Mouse (Mus musculus): ENCODE measurements around the gene Twist2. TPM values are rescaled to one million over a fixed set of nuclear protein-coding genes. Genes with fewer than 3 reads are reported as not detected.

The Twist2 gene
- polyA plus RNA-seq, 2 experiments from 2014 or later = not detected

GRCm38 (mm10) chr1:91875042-91875720, 73.9 kb downstream of the Twist2 start:
- no peak for ATAC-seq

- no peak for ATAC-seq
Observed at GRCm38 (mm10) chr1:91878696-91879095, 77.4 kb downstream of the Twist2 start.

- no peak for ATAC-seq
Observed at GRCm38 (mm10) chr1:91880156-91880555, 78.9 kb downstream of the Twist2 start.

GRCm38 (mm10) chr1:91880899-91881298, 79.6 kb downstream of the Twist2 start:
- no peak for ATAC-seq

GRCm38 (mm10) chr1:91883115-91883514, 81.9 kb downstream of the Twist2 start:
- ATAC-seq = no peak

GRCm38 (mm10) chr1:91893598-91893997, 92.3 kb downstream of the Twist2 start:
- ATAC-seq = no peak

- no peak for ATAC-seq
Observed at GRCm38 (mm10) chr1:91894286-91894685, 93.0 kb downstream of the Twist2 start.

GRCm38 (mm10) chr1:91897078-91897477, 95.8 kb downstream of the Twist2 start:
- ATAC-seq = no peak
